Mouse (Mus musculus): ENCODE data around the gene Tmc2. TPM values are rescaled to one million over a fixed set of nuclear protein-coding genes. Genes with fewer than 3 reads are reported as not detected.
A peak's percentile ranks its signal among the peaks of the same experiment; 100 is the strongest.

Gene Tmc2
- polyA plus RNA-seq, 1 experiment, result not detected

- 30% methylated on average over 3 of the region's 3 CpGs for WGBS
- Histone ChIP-seq H3K4me3 (ENCODE audit: insufficient read depth, low read depth, low read length) (no peak overlapping the region), H3K27ac (ENCODE audit: insufficient read depth, low read depth, low read length) (no peak overlapping the region), H3K4me1 (ENCODE audit: control insufficient read depth, insufficient read depth, low read length) (peaks cover 3% of the 10 kb centered on the region; the same call in 1 of the 2 replicates)
- TF ChIP-seq POLR2A (IDR thresholded peaks at IDR 0.05; ENCODE audit: insufficient read depth, low read depth, low read length) (no peak), CTCF (IDR thresholded peaks at IDR 0.05; ENCODE audit: insufficient read depth, low read depth, low read length) (no peak)
Measured at GRCm38 (mm10) chr2:130167861-130168260, 27.1 kb upstream of the Tmc2 start.

GRCm38 (mm10) chr2:130171674-130172073, 23.3 kb upstream of the Tmc2 start:
- Histone ChIP-seq H3K4me3 (ENCODE audit: insufficient read depth, low read depth, low read length) (no peak overlapping the region), H3K27ac (ENCODE audit: insufficient read depth, low read depth, low read length) (no peak overlapping the region), H3K4me1 (ENCODE audit: control insufficient read depth, insufficient read depth, low read length) (peaks cover under 1% of the 10 kb centered on the region; the same call in 1 of the 2 replicates)
- 92% methylated on average over 2 of the region's 2 CpGs for WGBS
- no peak for TF ChIP-seq CTCF (IDR thresholded peaks at IDR 0.05; ENCODE audit: insufficient read depth, low read depth, low read length)
- TF ChIP-seq POLR2A (IDR thresholded peaks at IDR 0.05; ENCODE audit: insufficient read depth, low read depth, low read length), result no peak

GRCm38 (mm10) chr2:130176820-130177219, 18.2 kb upstream of the Tmc2 start:
- Histone ChIP-seq H3K4me1 (ENCODE audit: control insufficient read depth, insufficient read depth, low read length) (peaks cover 7% of the 10 kb centered on the region), H3K4me3 (ENCODE audit: insufficient read depth, low read depth, low read length) (no peak overlapping the region), H3K27ac (ENCODE audit: insufficient read depth, low read depth, low read length) (no peak overlapping the region)
- 60% methylated on average over 8 of the region's 8 CpGs for WGBS
- no peak for TF ChIP-seq CTCF (IDR thresholded peaks at IDR 0.05; ENCODE audit: insufficient read depth, low read depth, low read length)
- no peak for TF ChIP-seq POLR2A (IDR thresholded peaks at IDR 0.05; ENCODE audit: insufficient read depth, low read depth, low read length)

- WGBS, result under 1% methylated on average over 11 of the region's 11 CpGs
- Histone ChIP-seq H3K4me1 (ENCODE audit: control insufficient read depth, insufficient read depth, low read length) (peaks cover 7% of the 10 kb centered on the region), H3K27ac (ENCODE audit: insufficient read depth, low read depth, low read length) (peak overlapping the region; percentile 59; the same call in 1 of the 2 replicates), H3K4me3 (ENCODE audit: insufficient read depth, low read depth, low read length) (peak overlapping the region; percentile 80)
- TF ChIP-seq CTCF (IDR thresholded peaks at IDR 0.05; ENCODE audit: insufficient read depth, low read depth, low read length) (no peak), POLR2A (IDR thresholded peaks at IDR 0.05; ENCODE audit: insufficient read depth, low read depth, low read length) (no peak)
Measured at GRCm38 (mm10) chr2:130178381-130178705, 16.7 kb upstream of the Tmc2 start.

GRCm38 (mm10) chr2:130178706-130179506, 16.1 kb upstream of the Tmc2 start, which contains the start of gene Snrpb:
Snrpb (minus strand) TSS chr2:130179403.
- peaks cover 7% of the 10 kb centered on the region for H3K4me1 ChIP-seq (ENCODE audit: control insufficient read depth, insufficient read depth, low read length)
- under 1% methylated on average over 81 of the region's 81 CpGs for WGBS
- TF ChIP-seq CTCF (IDR thresholded peaks at IDR 0.05; ENCODE audit: insufficient read depth, low read depth, low read length), result no peak
- TF ChIP-seq POLR2A (IDR thresholded peaks at IDR 0.05; ENCODE audit: insufficient read depth, low read depth, low read length), result peak; percentile 62; the same call in 1 of the 2 replicates
- H3K27ac ChIP-seq (ENCODE audit: insufficient read depth, low read depth, low read length), result peak within 1 kb of the TSS; percentile 59
- H3K4me3 ChIP-seq (ENCODE audit: insufficient read depth, low read depth, low read length), result peak within 1 kb of the TSS; percentile 80

GRCm38 (mm10) chr2:130179507-130180019, 15.4 kb upstream of the Tmc2 start:
- TF ChIP-seq CTCF (IDR thresholded peaks at IDR 0.05; ENCODE audit: insufficient read depth, low read depth, low read length) (no peak), POLR2A (IDR thresholded peaks at IDR 0.05; ENCODE audit: insufficient read depth, low read depth, low read length) (no peak)
- 2% methylated on average over 15 of the region's 15 CpGs for WGBS
- Histone ChIP-seq H3K4me3 (ENCODE audit: insufficient read depth, low read depth, low read length) (peak overlapping the region; percentile 80), H3K27ac (ENCODE audit: insufficient read depth, low read depth, low read length) (peak overlapping the region; percentile 9), H3K4me1 (ENCODE audit: control insufficient read depth, insufficient read depth, low read length) (peaks cover 7% of the 10 kb centered on the region)

GRCm38 (mm10) chr2:130188391-130188790, 6.6 kb upstream of the Tmc2 start:
- whole genome bisulfite sequencing, result 87% methylated on average over 12 of the region's 12 CpGs
- TF ChIP-seq POLR2A (IDR thresholded peaks at IDR 0.05; ENCODE audit: insufficient read depth, low read depth, low read length), result no peak
- no peak for TF ChIP-seq CTCF (IDR thresholded peaks at IDR 0.05; ENCODE audit: insufficient read depth, low read depth, low read length)
- Histone ChIP-seq H3K4me3 (ENCODE audit: insufficient read depth, low read depth, low read length) (no peak overlapping the region), H3K4me1 (ENCODE audit: control insufficient read depth, insufficient read depth, low read length) (no peaks in the 10 kb centered on the region), H3K27ac (ENCODE audit: insufficient read depth, low read depth, low read length) (no peak overlapping the region)

- no peak for TF ChIP-seq CTCF (IDR thresholded peaks at IDR 0.05; ENCODE audit: insufficient read depth, low read depth, low read length)
- TF ChIP-seq POLR2A (IDR thresholded peaks at IDR 0.05; ENCODE audit: insufficient read depth, low read depth, low read length), result no peak
- Histone ChIP-seq H3K4me1 (ENCODE audit: control insufficient read depth, insufficient read depth, low read length) (no peaks in the 10 kb centered on the region), H3K4me3 (ENCODE audit: insufficient read depth, low read depth, low read length) (no peak overlapping the region), H3K27ac (ENCODE audit: insufficient read depth, low read depth, low read length) (no peak overlapping the region)
- 50% methylated on average over 5 of the region's 5 CpGs for WGBS
Measured at GRCm38 (mm10) chr2:130200961-130201360, 6.0 kb downstream of the Tmc2 start.

GRCm38 (mm10) chr2:130207376-130207775, 12.4 kb downstream of the Tmc2 start:
- no peak overlapping the region for H3K4me3 ChIP-seq (ENCODE audit: insufficient read depth, low read depth, low read length)
- H3K27ac ChIP-seq (ENCODE audit: insufficient read depth, low read depth, low read length), result no peak overlapping the region
- 73% methylated on average over 2 of the region's 2 CpGs for WGBS
- no peaks in the 10 kb centered on the region for H3K4me1 ChIP-seq (ENCODE audit: control insufficient read depth, insufficient read depth, low read length)
- TF ChIP-seq CTCF (IDR thresholded peaks at IDR 0.05; ENCODE audit: insufficient read depth, low read depth, low read length) (no peak), POLR2A (IDR thresholded peaks at IDR 0.05; ENCODE audit: insufficient read depth, low read depth, low read length) (no peak)

Data from olfactory bulb, adult 2 months (tissue).